Mouse (Mus musculus) T-cell, adult 2 months (primary cell): ENCODE data around the gene Rab29.
"Not testable (repeated sequence)": the region's sequence is repeated elsewhere in the genome, so short reads cannot be mapped to it uniquely, and the experiment has no call there.

Source experiments
- DNase-seq: peaks from one replicate; pipeline ENCODE4 v3.0.0; 2022; ENCODE audit warnings: low spot score

Gene Rab29

GRCm38 (mm10) chr1:131865596-131865995, 1.4 kb upstream of the Rab29 start:
- no peak for DNase-seq

GRCm38 (mm10) chr1:131866304-131866999, 572 bp upstream of the Rab29 start:
- DNase-seq: no peak

- no peak for DNase-seq
Measured at GRCm38 (mm10) chr1:131867946-131868290, 894 bp downstream of the Rab29 start.

GRCm38 (mm10) chr1:131869561-131869960, 2.5 kb downstream of the Rab29 start:
- DNase-seq: no peak

GRCm38 (mm10) chr1:131872856-131873255, 5.8 kb downstream of the Rab29 start:
- DNase-seq: no peak

GRCm38 (mm10) chr1:131879816-131880215, 12.8 kb downstream of the Rab29 start:
- no peak for DNase-seq

- DNase-seq: peak; percentile 27
Measured at GRCm38 (mm10) chr1:131882787-131883186, 15.8 kb downstream of the Rab29 start.

GRCm38 (mm10) chr1:131886173-131886572, 19.1 kb downstream of the Rab29 start:
- DNase-seq: no peak

- DNase-seq: no peak
Measured at GRCm38 (mm10) chr1:131886641-131887040, 19.6 kb downstream of the Rab29 start.

- DNase-seq: no peak
Measured at GRCm38 (mm10) chr1:131890043-131890658, 23.1 kb downstream of the Rab29 start.

- no peak for DNase-seq
Measured at GRCm38 (mm10) chr1:131891436-131891835, 24.4 kb downstream of the Rab29 start.

- DNase-seq: no peak
Measured at GRCm38 (mm10) chr1:131902679-131903078, 35.7 kb downstream of the Rab29 start.

- DNase-seq: no peak
Measured at GRCm38 (mm10) chr1:131903251-131903650, 36.2 kb downstream of the Rab29 start.

GRCm38 (mm10) chr1:131905497-131905896, 38.5 kb downstream of the Rab29 start:
- DNase-seq: no peak

GRCm38 (mm10) chr1:131908456-131908855, 41.4 kb downstream of the Rab29 start:
- DNase-seq: no peak

- DNase-seq: not testable (repeated sequence)
Measured at GRCm38 (mm10) chr1:131909236-131909635, 42.2 kb downstream of the Rab29 start.

- peak; percentile 100 for DNase-seq
Measured at GRCm38 (mm10) chr1:131910001-131910648, 43.1 kb downstream of the Rab29 start, which contains the start of gene Nucks1. Gene Nucks1, plus strand, starts transcription at chr1:131910534.

GRCm38 (mm10) chr1:131910674-131911558, 43.9 kb downstream of the Rab29 start:
- DNase-seq: peak; percentile 83

- DNase-seq: no peak
Measured at GRCm38 (mm10) chr1:131917634-131918033, 50.6 kb downstream of the Rab29 start.

- DNase-seq: no peak
Measured at GRCm38 (mm10) chr1:131919052-131919451, 52.0 kb downstream of the Rab29 start.

GRCm38 (mm10) chr1:131922100-131922499, 55.1 kb downstream of the Rab29 start:
- no peak for DNase-seq
